Mouse (Mus musculus): ENCODE results near the gene Pfdn5.
A peak's percentile ranks its signal among the peaks of the same experiment; 100 is the strongest.

DNA sequence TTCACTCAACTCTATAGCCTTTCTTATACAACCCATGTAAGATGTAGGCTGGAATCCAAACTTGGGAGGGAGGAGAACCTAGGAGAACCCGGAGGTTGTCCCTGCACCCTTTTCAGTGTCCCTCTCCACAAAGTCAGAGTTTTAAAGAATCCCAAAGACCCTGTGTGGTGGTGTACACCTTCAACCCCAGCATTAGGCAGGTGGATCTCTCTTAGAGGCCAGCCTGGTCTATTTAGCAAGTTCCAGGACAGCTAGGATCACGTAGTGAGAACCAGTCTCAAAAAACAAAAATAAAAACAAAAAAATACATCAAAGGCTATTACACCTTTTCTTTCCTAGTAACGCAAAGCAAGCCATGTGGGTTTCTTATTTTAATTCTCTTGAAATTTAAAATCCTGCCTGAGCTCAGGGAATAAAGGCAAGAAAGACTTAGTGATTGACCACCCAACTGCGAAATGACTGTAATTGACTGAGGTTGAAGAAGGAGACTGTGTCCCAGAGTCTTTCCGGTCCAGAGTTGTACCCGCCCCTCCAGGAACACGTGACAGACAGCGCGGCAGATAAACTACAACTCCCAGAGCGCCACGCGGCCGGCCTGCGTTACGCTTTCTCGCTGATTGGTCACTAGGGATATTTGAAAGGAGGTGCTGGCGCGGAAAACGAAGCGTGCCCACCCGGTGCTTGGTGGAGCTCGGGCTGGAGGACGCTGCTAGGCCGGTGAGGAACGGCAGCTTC, 30.1 kb upstream of the Pfdn5 start, which contains the start of gene Espl1:
- TF ChIP-seq CTCF (IDR thresholded peaks at IDR 0.05; ENCODE audit: control insufficient read depth, insufficient read depth, insufficient read length): no peak
- peak; percentile 100 for TF ChIP-seq MAX (IDR thresholded peaks at IDR 0.05)
